Mouse (Mus musculus): ENCODE measurements around the gene Fam162b.

GRCm38 (mm10) chr10:51620126-51620525 lies 29.8 kb upstream of the Fam162b start:
- TF ChIP-seq POLR2A (IDR thresholded peaks at IDR 0.05; ENCODE audit: borderline replicate concordance, extremely low read depth, low read depth, low read length) (no peak), CTCF (IDR thresholded peaks at IDR 0.05; ENCODE audit: insufficient read depth, low read length) (no peak)
